Mouse (Mus musculus) stomach, postnatal 0 days (tissue): ENCODE data around the gene Adora3.

ENCODE experiments used
- CTCF ChIP-seq: IDR thresholded peaks from 2 replicates; pipeline ENCODE4 v1.5.1; 2016; ENCODE audit warnings: antibody characterized with exemption, low read depth, mild to moderate bottlenecking, moderate library complexity
- EP300 ChIP-seq: optimal IDR thresholded peaks from 2 replicates; pipeline ENCODE3; 2016; ENCODE audit warnings: antibody characterized with exemption

- no peak for TF ChIP-seq CTCF
- TF ChIP-seq EP300 = no peak
Observed at GRCm38 (mm10) chr3:105825501-105826161, 45.0 kb upstream of the Adora3 start.
